Mouse (Mus musculus): Measurements from ENCODE around the gene Cavin2. TPM values are rescaled to one million over a fixed set of nuclear protein-coding genes. Genes with fewer than 3 reads are reported as not detected.
A peak's percentile ranks its signal among the peaks of the same experiment; 100 is the strongest.

Gene Cavin2
- total and polyA plus RNA-seq, 3 experiments = not detected

GRCm38 (mm10) chr1:51344160-51344559, 55.2 kb downstream of the Cavin2 start:
- H3K27me3 ChIP-seq (replicated peaks) = no peaks in the 10 kb centered on the region
- TF ChIP-seq ZKSCAN1 (IDR thresholded peaks at IDR 0.05; ENCODE audit: borderline replicate concordance, low read depth, low read length) (no peak), JUND (conservative IDR thresholded peaks at IDR 0.05; ENCODE audit: low read depth, low read length) (no peak), JUN (IDR thresholded peaks at IDR 0.05; ENCODE audit: insufficient read depth, low read depth, low read length) (no peak), ZNF384 (IDR thresholded peaks at IDR 0.05; ENCODE audit: low read depth, low read length) (no peak), MYC (IDR thresholded peaks at IDR 0.05; ENCODE audit: low read depth, low read length) (no peak), MAZ (IDR thresholded peaks at IDR 0.05; ENCODE audit: low read depth, low read length) (no peak), EP300 (IDR thresholded peaks at IDR 0.05; ENCODE audit: low read length) (no peak), CHD2 (IDR thresholded peaks at IDR 0.05; ENCODE audit: low read length) (no peak), POLR2A (IDR thresholded peaks at IDR 0.05; ENCODE audit: low read depth, low read length) (no peak), GABPA (IDR thresholded peaks at IDR 0.05; ENCODE audit: insufficient replicate concordance, low read depth, low read length) (no peak), USF2 (conservative IDR thresholded peaks at IDR 0.05; ENCODE audit: low read depth, low read length) (no peak), HCFC1 (IDR thresholded peaks at IDR 0.05; ENCODE audit: low read depth, low read length) (no peak), SIN3A (IDR thresholded peaks at IDR 0.05; ENCODE audit: low read length) (no peak), MXI1 (IDR thresholded peaks at IDR 0.05; ENCODE audit: low read depth, low read length) (no peak), TBP (conservative IDR thresholded peaks at IDR 0.05; ENCODE audit: low read depth, low read length) (no peak), USF1 (IDR thresholded peaks at IDR 0.05; ENCODE audit: low read depth, low read length) (no peak)
- DNase-seq (ENCODE audit: extremely low read depth) = no peak
- no peaks in the 10 kb centered on the region for H3K4me1 ChIP-seq (ENCODE audit: control insufficient read depth in 1 of 2, insufficient read depth in 2 of 2)
- no peak overlapping the region for H3K9ac ChIP-seq (ENCODE audit: insufficient read depth, low read depth)
- peaks cover 2% of the 10 kb centered on the region for H3K9me3 ChIP-seq (replicated peaks; ENCODE audit: low read length)
- H3K4me3 ChIP-seq (replicated peaks in 1 of 3; ENCODE audit: low read depth in 2 of 3, low read length in 2 of 3, poor library complexity in 1 of 3) = no peak overlapping the region
- H3K36me3 ChIP-seq (replicated peaks in 1 of 2; ENCODE audit: control insufficient read depth in 1 of 2, insufficient read depth in 1 of 2, low read length in 1 of 2) = no peaks in the 10 kb centered on the region
- dilution Hi-C loops (cut with MboI; ENCODE audit: extremely low pct_ligation_motif_present, extremely low pct_unique_long_range_greater_than_20kb, low sequenced_read_pairs) = no loop called here
- H3K79me2 ChIP-seq (replicated peaks; ENCODE audit: control insufficient read depth, extremely low read depth, insufficient read depth, poor library complexity, severe bottlenecking) = no peaks in the 10 kb centered on the region
- no peak overlapping the region for H3K27ac ChIP-seq (ENCODE audit: insufficient read depth, low read depth)
- in situ Hi-C loops (cut with MboI; ENCODE audit: low pct_ligation_motif_present, low pct_unique_long_range_greater_than_20kb, low sequenced_read_pairs) = loop anchor here (25.0 kb wide), 1 partner anchor 382 kb away; no protein-coding TSS in a partner anchor
- H3K4me2 ChIP-seq (ENCODE audit: insufficient read depth, low read depth, poor library complexity, severe bottlenecking) = no peak overlapping the region

GRCm38 (mm10) chr1:51347596-51347995, 58.7 kb downstream of the Cavin2 start:
- H3K4me3 ChIP-seq (replicated peaks in 1 of 3; ENCODE audit: low read depth in 2 of 3, low read length in 2 of 3, poor library complexity in 1 of 3) = no peak overlapping the region
- peaks cover 2% of the 10 kb centered on the region for H3K9me3 ChIP-seq (replicated peaks; ENCODE audit: low read length)
- peak; percentile 7 for DNase-seq (ENCODE audit: extremely low read depth)
- no peak overlapping the region for H3K4me2 ChIP-seq (ENCODE audit: insufficient read depth, low read depth, poor library complexity, severe bottlenecking)
- H3K9ac ChIP-seq (ENCODE audit: insufficient read depth, low read depth) = no peak overlapping the region
- TF ChIP-seq PAX5 (IDR thresholded peaks at IDR 0.05; ENCODE audit: low read length) = no peak
- no peak for TF ChIP-seq ELF1 (IDR thresholded peaks at IDR 0.05; ENCODE audit: low read depth, low read length)
- peak in 1 of 2 experiments; percentile 20; a peak in 1 of 4 replicates for TF ChIP-seq CTCF (conservative IDR thresholded peaks at IDR 0.05 in 1 of 2, IDR thresholded peaks at IDR 0.05 in 1 of 2; ENCODE audit: low read depth in 2 of 2, low read length in 2 of 2)
- no peaks in the 10 kb centered on the region for H3K79me2 ChIP-seq (replicated peaks; ENCODE audit: control insufficient read depth, extremely low read depth, insufficient read depth, poor library complexity, severe bottlenecking)
- no peaks in the 10 kb centered on the region for H3K4me1 ChIP-seq (ENCODE audit: control insufficient read depth in 1 of 2, insufficient read depth in 2 of 2)
- H3K27ac ChIP-seq (ENCODE audit: insufficient read depth, low read depth) = no peak overlapping the region
- in situ Hi-C loops (cut with MboI; ENCODE audit: low pct_ligation_motif_present, low pct_unique_long_range_greater_than_20kb, low sequenced_read_pairs) (loop anchor here (25.0 kb wide), 1 partner anchor 385 kb away; no protein-coding TSS in a partner anchor), dilution Hi-C loops (cut with MboI; ENCODE audit: extremely low pct_ligation_motif_present, extremely low pct_unique_long_range_greater_than_20kb, low sequenced_read_pairs) (no loop called here)
- H3K36me3 ChIP-seq (replicated peaks in 1 of 2; ENCODE audit: control insufficient read depth in 1 of 2, insufficient read depth in 1 of 2, low read length in 1 of 2) = no peaks in the 10 kb centered on the region
- H3K27me3 ChIP-seq (replicated peaks) = no peaks in the 10 kb centered on the region
